Mouse (Mus musculus) regulatory T cell (primary cell): Measurements from ENCODE around the gene Gimap7.

Source experiments
- in situ Hi-C: fragments of 300-600 bp; cut with MboI, MseI; formaldehyde crosslinking; loops from one replicate; pipeline ENCODE4 v1.15.1; 2025; ENCODE audit warnings: high pct_unique_total_duplicates

The Gimap7 gene

DNA sequence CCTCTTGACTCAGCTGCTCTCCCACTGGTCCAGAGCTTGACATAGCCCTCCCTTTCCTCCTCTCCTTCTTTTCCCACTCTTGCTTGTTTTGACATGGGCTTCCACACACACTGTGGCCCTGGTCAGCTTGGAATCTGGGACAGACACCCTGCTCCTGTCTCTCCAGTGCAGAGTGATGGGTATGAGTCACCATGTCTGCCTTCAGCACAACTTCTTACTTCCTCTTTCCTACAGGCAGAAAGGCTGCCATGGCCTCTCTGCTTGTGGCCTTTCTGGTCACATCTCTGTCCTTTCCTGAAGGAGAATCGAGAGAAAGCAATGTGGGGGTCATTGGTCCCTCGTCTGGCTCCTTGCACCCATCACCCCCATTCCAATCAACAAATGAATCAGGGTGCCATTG, 31.3 kb upstream of the Gimap7 start:
- in situ Hi-C loops: no loop called here

DNA sequence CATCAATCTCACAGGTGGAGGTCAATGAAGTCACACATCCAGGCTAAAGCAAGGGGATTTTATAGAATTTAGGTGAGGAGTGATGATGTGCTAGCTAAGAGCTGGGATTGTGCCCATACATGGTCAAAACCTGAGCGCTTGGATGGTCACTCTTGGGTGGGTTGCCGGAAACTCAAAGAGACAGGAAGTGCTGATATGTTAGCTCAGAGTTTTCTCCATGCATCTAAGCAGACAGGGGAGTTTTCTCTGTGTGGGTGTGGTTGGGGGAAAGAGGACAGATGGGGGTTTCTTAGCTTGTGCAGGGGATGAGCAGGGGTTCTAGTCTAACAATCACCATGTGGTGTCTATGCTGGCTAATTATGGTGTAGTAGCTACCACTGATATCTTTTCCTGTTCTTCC, 29.1 kb upstream of the Gimap7 start:
- in situ Hi-C loops: no loop called here

DNA sequence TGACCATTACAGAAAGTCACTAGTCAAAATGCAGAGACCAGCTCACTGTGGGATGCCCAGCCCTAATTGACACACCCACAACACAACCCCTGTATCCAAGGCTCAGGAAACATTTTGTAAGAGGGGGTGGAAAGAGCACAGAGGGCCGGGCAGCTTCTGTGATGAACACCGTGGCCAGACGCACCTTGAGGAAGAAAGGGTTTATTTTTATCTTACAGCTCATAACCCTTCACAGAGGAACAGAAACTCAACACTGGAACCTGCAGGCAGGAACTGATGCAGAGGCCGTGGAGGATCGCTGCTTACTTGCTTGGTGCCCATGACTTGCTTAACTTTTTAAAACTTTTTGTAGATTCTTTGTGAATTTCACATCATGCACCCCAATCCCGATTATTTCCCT, 25.5 kb upstream of the Gimap7 start:
- in situ Hi-C loops: no loop called here

DNA sequence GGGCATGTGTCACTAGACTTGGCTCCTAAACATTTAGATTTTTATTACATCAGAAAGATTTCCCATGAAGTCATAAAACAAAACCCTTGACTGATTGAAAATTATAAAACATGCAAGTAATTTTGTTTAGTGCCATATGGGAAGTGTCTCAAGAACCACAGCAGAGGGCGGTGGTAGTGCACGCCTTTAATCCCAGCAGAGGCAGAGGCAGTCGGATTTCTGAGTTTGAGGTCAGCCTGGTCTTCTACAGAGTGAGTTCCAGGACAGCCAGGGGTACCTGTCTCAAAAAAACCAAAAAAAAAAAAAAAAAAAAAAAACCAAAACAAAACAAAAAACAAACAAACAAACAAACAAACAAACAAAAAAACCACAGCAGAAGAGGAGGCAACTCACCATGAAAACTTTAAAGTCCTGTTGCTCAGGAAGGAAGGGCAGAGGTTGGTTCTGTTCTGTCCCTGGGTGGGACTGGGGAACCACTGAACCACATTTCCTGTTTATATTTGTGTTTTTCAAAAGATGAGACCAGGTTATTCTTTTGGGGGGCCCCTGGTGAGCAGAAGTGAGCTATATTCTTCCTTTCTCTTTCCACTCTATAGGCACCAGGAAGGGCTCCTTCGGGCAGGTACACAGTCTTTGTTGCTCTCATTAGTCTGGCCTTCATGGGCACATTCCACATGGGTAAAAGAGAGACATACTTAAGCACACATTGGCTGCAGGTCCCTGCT, 21.4 kb upstream of the Gimap7 start:
- in situ Hi-C loops: no loop called here

DNA sequence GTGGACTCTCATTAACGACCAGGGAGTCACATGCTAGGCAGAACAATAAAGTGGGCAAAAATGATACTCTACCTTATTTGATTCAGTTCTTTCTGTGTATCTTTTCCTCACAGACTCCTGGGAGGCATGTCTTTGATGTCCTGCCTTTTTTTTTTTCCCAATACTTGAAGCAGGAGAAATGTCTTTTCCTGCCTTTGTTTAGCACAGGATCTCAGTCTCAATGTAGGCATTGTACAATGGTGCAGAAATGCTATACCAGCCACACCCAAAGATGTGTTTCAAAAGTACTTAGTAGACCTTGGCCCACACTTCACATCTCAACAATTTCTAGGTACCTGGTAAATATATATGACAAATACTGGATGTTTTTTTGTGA, 20.9 kb upstream of the Gimap7 start:
- in situ Hi-C loops: no loop called here

DNA sequence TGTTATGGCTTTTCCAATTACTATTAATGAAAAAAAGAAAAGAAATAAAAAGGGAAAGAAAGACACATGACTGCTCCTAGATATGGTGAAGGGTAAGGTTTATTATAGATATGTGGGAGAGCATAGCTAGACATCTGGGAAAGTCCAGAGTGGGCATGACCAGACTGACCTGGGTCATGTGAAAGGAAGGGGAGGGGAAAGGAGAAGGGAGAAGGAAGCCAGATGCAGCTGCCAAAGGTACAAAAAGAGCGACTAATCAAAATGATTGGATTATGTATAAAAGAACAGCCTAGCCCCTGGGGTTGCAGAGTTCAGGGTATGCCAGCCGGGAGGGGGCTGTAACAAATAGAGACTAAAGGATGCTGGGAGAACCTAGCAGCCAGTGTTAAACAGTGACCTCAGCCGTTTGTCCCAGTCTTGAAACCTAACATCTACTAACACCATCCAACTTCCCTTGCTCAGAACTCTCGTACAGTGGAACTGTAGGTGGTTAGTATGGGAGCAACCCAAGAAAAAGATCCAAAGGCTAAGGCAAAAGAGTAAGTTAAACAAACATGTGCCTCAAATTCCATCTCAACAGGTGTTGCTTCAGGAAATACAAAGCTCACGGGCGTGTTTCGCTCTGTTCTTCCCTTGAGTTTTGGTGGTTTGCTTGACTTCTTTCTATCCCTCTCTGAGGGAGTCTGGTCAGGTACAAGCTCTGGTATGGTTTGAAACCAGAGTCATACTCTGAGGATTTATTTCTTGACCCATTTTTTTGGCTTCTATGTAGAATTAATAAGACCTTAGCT, 20.2 kb upstream of the Gimap7 start:
- in situ Hi-C loops: no loop called here

DNA sequence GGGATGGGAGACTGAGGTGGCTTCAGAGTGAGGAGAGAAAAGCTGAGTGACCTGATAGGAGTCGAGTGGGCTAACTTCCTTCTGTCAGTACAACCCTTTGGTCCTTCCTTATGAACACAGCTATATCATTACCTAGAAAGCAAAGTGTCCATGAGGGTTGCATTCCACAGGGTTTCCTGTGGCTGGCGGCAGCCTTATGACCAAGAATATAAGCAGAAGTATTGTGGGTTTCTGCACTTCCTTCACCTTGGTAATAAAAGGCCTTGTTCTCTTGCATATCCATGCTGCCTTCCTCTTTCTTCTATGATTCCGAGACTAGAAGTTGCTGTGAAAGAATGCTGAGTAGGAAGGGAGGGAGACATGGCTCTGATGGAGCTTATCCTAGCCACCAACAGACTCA, 19.5 kb upstream of the Gimap7 start:
- in situ Hi-C loops: no loop called here

DNA sequence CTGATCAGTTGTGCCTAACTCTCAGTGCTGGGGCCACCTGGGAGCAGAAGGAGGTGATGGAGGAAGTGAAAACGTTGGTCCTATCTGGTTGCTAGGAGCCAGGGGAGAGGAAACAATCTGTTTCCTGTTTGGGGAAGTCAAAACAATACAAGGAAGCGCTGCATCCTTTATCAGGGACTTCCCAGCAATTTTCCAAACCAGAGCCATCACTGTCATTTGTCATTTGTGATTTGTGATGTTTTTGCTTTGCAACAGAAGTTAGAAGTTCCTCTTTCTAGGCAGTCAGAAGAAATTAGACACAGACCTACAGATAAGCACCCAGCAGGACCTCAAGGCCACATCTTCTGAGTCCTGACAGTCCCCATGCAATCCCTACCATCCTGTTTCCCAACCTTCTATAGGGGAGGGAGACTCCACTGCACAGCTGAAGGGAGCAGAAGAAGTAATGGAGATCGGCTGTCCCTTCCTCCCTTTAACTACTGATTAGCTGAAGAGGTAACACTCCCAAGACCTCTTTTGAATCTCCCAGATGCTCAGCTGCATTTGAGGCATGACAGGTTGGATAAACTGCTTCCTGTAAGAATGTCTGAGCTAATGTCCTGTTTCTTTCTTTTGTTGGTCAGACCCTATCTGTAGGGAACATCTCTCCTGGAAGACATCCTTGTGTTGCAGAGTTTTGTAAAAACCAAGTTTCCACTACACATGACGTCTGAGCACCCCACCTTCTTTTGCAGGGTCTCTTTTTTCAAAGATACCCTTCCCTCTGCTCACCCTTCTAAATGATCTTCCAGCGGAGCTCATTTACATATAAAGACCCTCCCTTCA, 18.0 kb upstream of the Gimap7 start:
- in situ Hi-C loops: loop anchor here (25.0 kb wide), 1 partner anchor 938 kb away; no protein-coding TSS in a partner anchor

DNA sequence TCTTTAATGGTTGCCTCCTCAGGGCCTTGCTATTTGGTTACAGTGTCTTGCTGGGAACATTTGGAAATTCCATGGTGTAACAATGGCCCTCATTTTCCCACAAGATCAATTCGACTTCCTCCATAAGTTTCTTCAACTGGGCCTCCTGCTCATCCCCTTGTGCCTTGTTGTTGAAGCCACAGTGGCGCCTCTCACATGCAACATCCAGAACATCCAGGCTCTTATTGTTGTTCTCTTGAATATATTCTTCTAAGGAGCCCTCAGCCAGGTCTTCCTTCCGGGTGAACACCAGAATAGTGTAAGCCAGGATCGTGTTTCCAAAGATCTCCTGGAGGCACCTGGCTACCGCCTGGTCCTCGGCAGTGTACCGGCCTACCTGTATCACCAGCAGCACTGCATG, 16.3 kb upstream of the Gimap7 start:
- in situ Hi-C loops: loop anchor here (25.0 kb wide), 1 partner anchor 940 kb away; no protein-coding TSS in a partner anchor

DNA sequence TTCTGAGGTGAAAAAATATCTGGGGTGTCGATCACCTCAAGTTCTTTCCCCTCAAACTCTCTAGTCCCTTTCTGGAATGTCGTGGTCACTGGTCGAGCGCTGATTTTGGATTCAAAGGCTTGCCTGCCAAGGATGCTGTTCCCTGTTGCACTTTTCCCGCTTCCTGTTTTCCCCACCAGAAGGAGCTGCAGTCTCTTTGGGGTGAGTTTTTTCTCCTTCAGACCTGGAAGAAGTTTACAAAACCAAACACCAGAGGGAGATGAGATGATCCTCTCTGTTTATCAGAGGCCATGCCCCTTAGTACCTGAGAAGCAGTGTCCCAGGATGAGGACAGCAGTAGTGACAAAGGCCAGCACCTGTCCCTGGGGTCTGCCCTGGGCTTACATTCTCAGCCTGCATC, 15.8 kb upstream of the Gimap7 start:
- in situ Hi-C loops: loop anchor here (25.0 kb wide), 1 partner anchor 940 kb away; no protein-coding TSS in a partner anchor

DNA sequence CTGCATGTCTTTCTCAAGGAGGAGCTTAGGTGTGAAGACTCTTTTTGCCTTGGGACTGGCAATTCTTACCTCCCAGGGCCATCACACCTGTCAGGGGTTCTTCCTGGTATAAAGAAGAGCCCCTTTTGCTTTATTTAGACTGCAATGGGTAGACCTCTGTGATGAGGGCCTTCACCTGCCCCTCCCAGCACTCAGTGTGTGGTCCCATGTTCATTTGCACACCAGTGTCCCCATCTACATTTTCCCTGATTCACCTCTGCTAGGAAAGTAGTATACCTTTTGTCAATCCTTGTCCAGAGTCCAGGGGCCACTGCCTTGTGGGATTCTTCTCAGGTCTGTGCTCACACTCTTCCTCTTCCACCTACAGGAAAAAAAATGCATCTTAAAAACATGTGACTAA, 14.3 kb upstream of the Gimap7 start:
- in situ Hi-C loops: loop anchor here (25.0 kb wide), 1 partner anchor 942 kb away; no protein-coding TSS in a partner anchor

DNA sequence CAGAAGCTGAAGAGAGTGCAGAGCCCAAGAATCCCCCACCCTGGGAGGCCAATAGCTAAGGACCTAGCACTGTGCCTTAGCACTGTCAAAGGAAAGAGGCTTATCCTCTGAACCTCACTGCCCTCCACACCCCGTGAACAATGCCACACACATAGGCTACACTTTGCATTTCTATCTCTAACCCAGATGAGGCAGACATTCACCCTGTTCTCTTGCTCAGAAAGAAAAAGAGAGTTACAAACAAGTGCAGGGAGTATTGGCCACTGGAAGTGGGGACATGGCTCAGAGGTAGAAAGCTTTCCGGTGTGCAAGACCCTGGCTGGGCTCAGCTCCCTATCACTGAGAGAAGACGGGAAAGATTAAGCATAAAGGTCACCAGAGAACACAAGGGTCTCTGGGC, 12.3 kb upstream of the Gimap7 start:
- in situ Hi-C loops: loop anchor here (5.0 to 25.0 kb wide), 2 partner anchors 59 to 944 kb away; partner anchors contain the start of gene Gimap8

DNA sequence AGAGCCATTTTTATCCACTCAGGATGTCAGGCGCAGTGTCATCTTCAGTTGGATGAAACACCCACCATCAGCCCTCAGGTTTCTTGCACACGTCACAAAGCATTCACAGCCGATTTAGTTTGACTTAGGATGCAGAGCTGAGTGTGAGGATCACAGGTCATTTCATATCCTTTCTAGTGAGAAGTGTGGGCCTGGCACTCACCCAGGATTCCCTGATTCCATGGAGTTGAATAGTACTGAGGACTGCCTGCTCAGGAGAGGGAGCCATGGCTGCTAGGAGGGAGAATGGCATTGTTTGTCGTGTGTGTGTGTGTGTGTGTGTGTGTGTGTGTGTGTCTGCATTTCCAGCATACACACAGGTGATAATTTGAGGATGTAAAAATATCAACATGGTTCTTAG, 1.9 kb downstream of the Gimap7 start:
- in situ Hi-C loops: loop anchor here (5.0 to 25.0 kb wide), 2 partner anchors 43 to 958 kb away; partner anchors contain the start of gene Gimap9

DNA sequence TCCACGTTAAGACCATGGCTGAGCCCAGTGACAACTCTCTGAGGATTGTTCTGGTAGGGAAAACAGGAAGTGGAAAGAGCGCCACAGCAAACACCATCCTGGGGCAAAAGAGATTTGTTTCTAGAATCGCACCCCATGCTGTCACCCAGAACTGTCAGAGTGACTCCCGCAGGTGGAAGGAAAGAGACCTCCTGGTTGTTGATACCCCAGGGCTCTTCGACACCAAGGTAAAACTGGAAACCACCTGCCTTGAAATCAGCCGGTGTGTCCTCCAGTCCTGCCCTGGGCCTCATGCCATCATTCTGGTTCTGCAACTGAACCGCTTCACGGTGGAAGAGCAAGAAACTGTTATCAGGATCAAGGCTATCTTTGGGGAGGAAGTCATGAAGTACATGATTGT, 5.0 kb downstream of the Gimap7 start:
- in situ Hi-C loops: loop anchor here (5.0 to 25.0 kb wide), 2 partner anchors 46 to 961 kb away; partner anchors contain the start of gene Gimap9

DNA sequence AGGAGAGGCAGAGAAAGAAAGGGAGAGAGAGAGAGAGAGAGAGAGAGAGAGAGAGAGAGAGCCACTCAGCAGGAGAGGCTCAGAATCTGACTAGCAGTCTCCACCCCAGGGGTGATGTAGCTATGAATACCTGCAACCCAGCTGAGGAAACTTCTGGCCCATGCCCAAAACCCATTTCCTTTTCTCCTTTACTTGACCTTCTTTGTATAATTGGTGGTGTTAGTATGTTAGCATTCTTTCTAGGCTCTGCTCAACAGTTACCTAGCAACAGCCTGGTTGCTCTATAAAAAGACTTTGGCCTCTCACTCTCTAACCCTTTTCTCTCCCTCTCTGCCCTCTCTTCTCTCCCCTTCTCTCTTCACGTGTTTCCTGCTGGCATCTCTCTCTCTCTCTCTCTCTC, 7.1 kb downstream of the Gimap7 start:
- in situ Hi-C loops: no loop called here

DNA sequence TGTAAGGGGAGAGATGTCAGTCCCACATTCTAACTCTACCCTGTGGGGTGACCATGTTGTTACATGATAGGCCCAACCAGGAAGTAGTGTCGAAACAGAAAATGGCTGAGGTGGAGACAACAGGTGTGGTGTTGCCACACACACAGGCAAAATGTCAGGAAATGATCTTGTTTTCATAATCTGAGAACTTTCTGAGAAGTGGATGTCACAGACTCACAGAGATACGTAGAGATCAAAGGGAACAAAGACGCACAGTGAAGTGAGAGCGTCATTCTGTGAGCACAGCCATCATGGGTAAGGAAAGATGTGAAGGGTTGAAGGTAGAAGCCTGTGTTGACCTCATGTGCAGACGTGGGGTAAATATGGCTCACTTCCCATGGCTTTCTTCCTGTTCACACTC, 9.3 kb downstream of the Gimap7 start:
- in situ Hi-C loops: no loop called here

DNA sequence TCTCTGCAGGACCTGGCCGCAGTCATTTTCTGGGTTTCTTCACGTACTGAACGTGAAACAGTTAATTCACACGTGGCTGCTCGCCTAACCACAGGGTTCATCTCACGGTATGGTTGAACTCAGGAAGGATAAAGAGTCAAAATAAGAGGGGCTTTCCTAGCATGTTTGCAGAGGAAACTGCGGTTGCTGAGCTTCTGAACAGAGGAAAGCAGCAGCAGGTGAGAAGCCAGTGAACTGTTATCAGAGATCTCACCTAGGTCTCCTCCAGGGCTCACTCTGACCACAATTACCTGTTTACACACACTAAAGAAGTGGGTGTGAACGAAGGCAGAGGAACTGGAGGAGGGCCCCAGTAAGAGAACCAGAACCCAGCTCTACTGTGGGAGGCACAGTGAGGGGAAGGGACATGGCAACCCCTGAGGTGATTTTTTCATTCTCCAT, 14.5 kb downstream of the Gimap7 start:
- in situ Hi-C loops: no loop called here

DNA sequence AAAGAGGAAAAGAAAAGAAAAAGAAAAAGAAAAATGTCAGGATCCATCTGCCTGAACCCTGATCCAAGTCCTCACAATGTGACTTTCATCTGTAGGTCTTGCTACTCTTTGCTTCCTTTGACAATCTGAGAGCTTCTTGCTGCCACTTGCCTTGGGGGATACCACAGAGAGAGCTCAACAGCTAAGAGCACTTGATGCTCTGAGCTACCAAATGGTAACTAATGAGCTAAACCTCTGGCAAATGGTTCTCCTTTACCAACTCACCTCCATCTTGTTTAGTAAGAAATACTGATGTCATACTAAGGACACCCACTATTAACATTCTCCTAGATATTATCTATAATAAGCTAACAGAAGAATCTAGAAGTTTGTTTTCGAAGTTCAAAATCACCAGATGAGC, 15.2 kb downstream of the Gimap7 start:
- in situ Hi-C loops: no loop called here

DNA sequence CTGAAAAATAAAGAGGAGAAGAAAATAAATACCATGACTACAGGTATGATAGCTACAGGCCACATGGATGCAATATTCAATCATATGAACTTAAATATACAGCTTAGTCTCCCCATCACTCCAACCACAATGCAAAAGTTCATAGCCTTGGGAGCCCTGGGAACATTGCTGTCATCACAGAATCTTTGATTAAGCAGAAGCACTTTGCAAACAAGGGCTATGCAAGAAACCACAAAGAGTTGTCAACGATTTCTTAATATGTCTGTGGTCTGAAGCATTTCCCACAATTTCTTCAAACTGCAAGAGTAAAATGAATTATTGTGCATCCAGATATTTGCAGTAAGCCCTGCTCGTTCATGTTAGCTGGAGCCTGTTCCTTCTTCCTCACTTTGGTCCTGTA, 18.6 kb downstream of the Gimap7 start:
- in situ Hi-C loops: loop anchor here (5.0 kb wide), 1 partner anchor 35 kb away; the partner anchor contains the start of gene Gimap3

DNA sequence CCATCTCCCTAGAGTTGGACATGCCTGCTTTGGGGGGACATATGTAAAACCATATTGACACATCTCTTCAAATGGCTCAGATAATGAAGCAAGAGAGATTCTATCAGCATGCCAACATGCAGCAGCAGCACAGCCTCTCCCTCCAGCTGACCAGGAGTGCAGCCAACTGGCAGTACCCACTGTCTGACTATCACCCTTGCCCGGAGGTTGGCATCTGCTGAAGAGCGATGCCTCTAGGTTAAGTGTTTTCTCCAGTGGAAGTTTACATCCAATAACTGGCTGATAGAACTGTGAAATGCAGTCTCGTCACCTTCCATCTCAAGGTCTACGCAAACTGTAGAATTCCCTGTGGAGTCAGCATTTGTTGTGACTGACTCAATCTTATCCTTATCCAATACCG, 19.3 kb downstream of the Gimap7 start:
- in situ Hi-C loops: loop anchor here (5.0 kb wide), 1 partner anchor 35 kb away; the partner anchor contains the start of gene Gimap3

DNA sequence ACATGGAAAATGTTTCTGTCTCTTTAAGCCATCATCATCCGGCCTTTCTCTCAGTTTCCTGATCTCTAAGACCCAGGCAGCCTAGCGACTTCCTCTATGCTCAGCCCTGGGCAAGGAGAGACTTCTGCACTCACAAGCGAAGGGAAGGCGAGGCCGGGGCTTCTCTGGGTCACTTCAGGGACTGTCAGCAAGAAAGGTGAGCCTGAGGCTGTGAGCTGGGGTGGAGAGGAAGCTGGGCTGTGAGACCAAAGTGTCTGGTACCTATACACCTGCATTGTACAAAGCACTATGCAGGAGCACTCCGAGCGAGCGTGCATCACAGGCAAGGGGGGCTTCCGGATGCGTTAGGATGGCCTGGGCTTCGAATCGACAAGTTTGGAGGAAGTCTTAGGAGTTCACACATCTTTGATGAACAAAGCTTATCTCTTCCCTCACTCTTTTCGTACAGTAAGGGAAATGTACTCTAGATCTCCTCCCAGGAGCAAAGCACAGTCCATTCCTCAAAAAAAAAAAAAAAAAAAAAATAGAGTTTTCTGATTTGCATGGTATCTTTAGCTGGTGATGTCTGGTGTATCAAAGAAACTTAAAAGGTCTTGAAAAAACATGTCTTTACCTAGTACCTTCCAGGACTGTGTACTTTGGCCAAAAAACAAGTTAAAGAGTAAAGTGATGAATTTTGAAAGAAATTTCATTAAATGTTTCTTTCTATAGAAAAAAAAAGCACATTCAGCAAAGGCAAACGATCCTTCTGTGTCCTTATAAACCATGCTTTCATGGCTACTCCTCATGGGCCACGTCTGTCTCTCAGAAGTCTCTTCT, 20.7 kb downstream of the Gimap7 start, which contains the start of gene Gimap1:
Gimap1 (plus strand) TSS at position 94 of the 819 bp plus-strand sequence.
- in situ Hi-C loops: loop anchor here (5.0 kb wide), 1 partner anchor 33 kb away; the partner anchor contains the start of gene Gimap3
